ENCODE assay signal across 9 mouse cellular contexts in the genomic region with DNA sequence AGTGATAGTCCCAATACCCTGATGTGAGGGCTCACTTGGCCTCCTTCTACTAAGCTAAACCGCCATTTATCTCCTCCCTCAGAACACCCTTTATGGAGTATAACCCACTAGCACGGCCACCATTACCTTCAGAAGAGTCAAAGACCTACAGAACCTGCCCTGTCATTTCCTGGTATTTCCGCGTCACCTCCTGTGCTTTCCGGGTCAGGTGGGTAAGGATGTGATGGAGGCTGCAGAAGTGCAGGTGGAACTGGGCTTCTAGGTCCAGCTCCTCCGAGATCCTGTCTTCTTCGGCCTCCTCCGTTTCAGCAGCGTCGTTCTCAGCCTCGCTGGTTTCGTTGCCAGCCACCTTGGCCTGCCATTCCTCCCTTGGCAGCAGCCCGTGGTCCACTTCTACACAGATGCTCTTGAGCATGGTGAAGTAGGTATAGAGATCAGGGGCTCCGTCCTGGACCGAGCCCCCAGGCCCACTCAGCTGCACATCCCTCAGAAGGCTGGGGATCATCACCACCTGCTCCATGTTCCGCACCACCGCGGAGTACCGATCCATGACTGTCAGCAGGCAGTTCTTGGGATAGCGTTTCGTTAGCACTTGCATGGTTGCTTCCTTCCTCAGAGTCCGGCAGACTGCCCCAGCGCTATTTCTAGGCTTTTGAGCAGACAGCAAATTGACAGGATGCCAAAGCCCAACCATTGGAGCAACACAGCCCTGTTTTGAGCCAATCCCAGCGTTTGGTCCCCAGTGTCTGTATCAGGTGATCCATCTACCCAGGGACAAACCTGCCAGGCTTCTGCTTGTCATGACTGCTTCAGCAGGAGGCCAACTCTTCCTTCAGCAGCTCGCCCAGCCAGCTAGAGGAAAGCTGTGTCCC. TPM values are rescaled to one million over a fixed set of nuclear protein-coding genes. Genes with fewer than 3 reads are reported as not detected.
DNase-seq lines count a peak whose midpoint lies in the region; ATAC-seq and TF ChIP-seq lines count a peak whose summit lies in the region.
"Had no signal": no experiment of that assay in that cellular context is flagged by ENCODE, and none has a peak within 500 bp of the region (broad histone marks: within the 10 kb centered on the region; RNA-seq: fewer than 3 reads in every experiment).

A gene (minus strand): TSS at position 825 of the 872 bp plus-strand sequence.

- H3K4me2 ChIP-seq in kidney, postnatal 0 days (ENCODE audit: low read length): no peak within 1 kb of the TSS
- H3K4me2 ChIP-seq in lung, embryonic 14.5 days: no peak within 1 kb of the TSS
- no peak within 1 kb of the TSS for H3K4me2 ChIP-seq in intestine, postnatal 0 days (replicated peaks; ENCODE audit: low read depth)
- H3K4me2 ChIP-seq: liver, embryonic 13.5 days had no signal

- H3K27me3 ChIP-seq in kidney, postnatal 0 days (ENCODE audit: insufficient read depth, low read length): no peaks in the 10 kb centered on the region
- H3K27me3 ChIP-seq in lung, embryonic 14.5 days (ENCODE audit: insufficient read depth, low read length): no peaks in the 10 kb centered on the region
- H3K27me3 ChIP-seq in intestine, postnatal 0 days (replicated peaks; ENCODE audit: control insufficient read depth, insufficient read depth, low read length): no peaks in the 10 kb centered on the region
- H3K27me3 ChIP-seq: liver, embryonic 13.5 days had no signal

- H3K9ac ChIP-seq in kidney, postnatal 0 days (ENCODE audit: low read depth, low read length): no peak within 1 kb of the TSS
- H3K9ac ChIP-seq in lung, embryonic 14.5 days: no peak within 1 kb of the TSS
- H3K9ac ChIP-seq in intestine, postnatal 0 days (ENCODE audit: low read depth, low read length): no peak within 1 kb of the TSS
- H3K9ac ChIP-seq: liver, embryonic 13.5 days had no signal

- H3K4me3 ChIP-seq in kidney, postnatal 0 days (replicated peaks; ENCODE audit: low read depth, low read length): no peak within 1 kb of the TSS
- H3K4me3 ChIP-seq in lung, embryonic 14.5 days (ENCODE audit: low read depth, low read length): no peak within 1 kb of the TSS
- H3K4me3 ChIP-seq in intestine, postnatal 0 days (ENCODE audit: low read depth, low read length): no peak within 1 kb of the TSS
- H3K4me3 ChIP-seq: liver, embryonic 13.5 days had no signal

- intact Hi-C loops in gastrocnemius, postnatal 14 days (cut with DNase I; ENCODE audit: low total_unique reads): no loop called here

- DNase-seq in ovary, postnatal 14 days (ENCODE audit: low spot score): peak; percentile 43
- no peak for DNase-seq in ovary, postnatal 10 days (ENCODE audit: low spot score)
- DNase-seq in cerebellum, adult 11 months: peak; percentile 94
- DNase-seq in gastrocnemius, postnatal 14 days: peak; percentile 81
- peak; percentile 64 for DNase-seq in kidney, postnatal 0 days (ENCODE audit: low spot score)
- peak; percentile 70 for DNase-seq in lung, embryonic 14.5 days
- DNase-seq in thymus, postnatal 25 days: no peak
- DNase-seq: liver, embryonic 13.5 days had no signal

- no peak within 1 kb of the TSS for H3K27ac ChIP-seq in kidney, postnatal 0 days
- H3K27ac ChIP-seq in lung, embryonic 14.5 days (ENCODE audit: low read depth): no peak within 1 kb of the TSS
- no peak within 1 kb of the TSS for H3K27ac ChIP-seq in intestine, postnatal 0 days (ENCODE audit: low read depth, low read length)
- H3K27ac ChIP-seq: liver, embryonic 13.5 days had no signal

- H3K36me3 ChIP-seq in kidney, postnatal 0 days (ENCODE audit: insufficient read depth, low read length): no peaks in the 10 kb centered on the region
- no peaks in the 10 kb centered on the region for H3K36me3 ChIP-seq in lung, embryonic 14.5 days (ENCODE audit: insufficient read depth)
- no peaks in the 10 kb centered on the region for H3K36me3 ChIP-seq in intestine, postnatal 0 days (ENCODE audit: control insufficient read depth, insufficient read depth)

- no peaks in the 10 kb centered on the region for H3K4me1 ChIP-seq in kidney, postnatal 0 days (replicated peaks; ENCODE audit: insufficient read depth, low read length)
- no peaks in the 10 kb centered on the region for H3K4me1 ChIP-seq in lung, embryonic 14.5 days (ENCODE audit: insufficient read depth)
- H3K4me1 ChIP-seq in intestine, postnatal 0 days (replicated peaks; ENCODE audit: control insufficient read depth, insufficient read depth, low read length): no peaks in the 10 kb centered on the region

- TF ChIP-seq CTCF in kidney, postnatal 0 days (IDR thresholded peaks at IDR 0.05; ENCODE audit: low read depth): no peak
- TF ChIP-seq CTCF in lung, embryonic 14.5 days (IDR thresholded peaks at IDR 0.05; ENCODE audit: low read depth): no peak
- TF ChIP-seq CTCF in intestine, postnatal 0 days (IDR thresholded peaks at IDR 0.05; ENCODE audit: low read depth): no peak

- ATAC-seq in kidney, postnatal 0 days (replicated peaks; ENCODE audit: low FRiP score, low read depth): peak; percentile 37; the same call in 1 of the 2 replicates
- peak; percentile 23; the same call in 1 of the 2 replicates for ATAC-seq in lung, embryonic 14.5 days (ENCODE audit: insufficient read depth)
- ATAC-seq in intestine, postnatal 0 days: no peak

- 65% methylated on average over 25 of the region's 25 CpGs for WGBS in kidney, postnatal 0 days
- WGBS in lung, embryonic 14.5 days: 67% methylated on average over 25 of the region's 25 CpGs
- 79% methylated on average over 25 of the region's 25 CpGs for WGBS in intestine, postnatal 0 days

- no peaks in the 10 kb centered on the region for H3K9me3 ChIP-seq in kidney, postnatal 0 days (replicated peaks; ENCODE audit: low read length)
- H3K9me3 ChIP-seq in lung, embryonic 14.5 days (ENCODE audit: low read depth, low read length): no peaks in the 10 kb centered on the region
- no peaks in the 10 kb centered on the region for H3K9me3 ChIP-seq in intestine, postnatal 0 days (ENCODE audit: control insufficient read depth)
- H3K9me3 ChIP-seq: liver, embryonic 13.5 days had no signal

RNA-seq across cellular contexts. Expression of the gene that starts here (rescaled TPM):
- 10 to 100 TPM; 36.0 to 40.5 TPM for total RNA-seq in gastrocnemius, postnatal 14 days (2021)
- polyA plus RNA-seq in kidney, postnatal 0 days (2015; fragmentation: Nextera tagmentation; extraction: Ambion mirVana): 0.77 and 1.4 TPM in 2 replicates
- 0.58 and 0.61 TPM in 2 replicates for polyA plus RNA-seq in lung, embryonic 14.5 days (2014; fragmentation: Nextera tagmentation; extraction: Ambion mirVana)
- 1.6 and 2.4 TPM in 2 replicates for polyA plus RNA-seq in intestine, postnatal 0 days (2015; fragmentation: Nextera tagmentation; extraction: Ambion mirVana)
- polyA plus RNA-seq: liver, embryonic 13.5 days had no signal

Comparison
In these comparisons a context has a peak if more than half of its experiments do, and no peak if none do; other contexts are left out.
1. DNase-seq: peak in ovary, postnatal 14 days (single experiment), cerebellum, adult 11 months (single experiment), gastrocnemius, postnatal 14 days (single experiment) and kidney, postnatal 0 days (single experiment); none in ovary, postnatal 10 days (single experiment) and thymus, postnatal 25 days (single experiment).
2. Peak in DNase-seq and ATAC-seq in lung, embryonic 14.5 days; RNA of the gene not detected or under 1 TPM.